Mouse (Mus musculus): ENCODE data around the gene Itih5.
A peak's percentile ranks its signal among the peaks of the same experiment; 100 is the strongest.

The Itih5 gene

DNA sequence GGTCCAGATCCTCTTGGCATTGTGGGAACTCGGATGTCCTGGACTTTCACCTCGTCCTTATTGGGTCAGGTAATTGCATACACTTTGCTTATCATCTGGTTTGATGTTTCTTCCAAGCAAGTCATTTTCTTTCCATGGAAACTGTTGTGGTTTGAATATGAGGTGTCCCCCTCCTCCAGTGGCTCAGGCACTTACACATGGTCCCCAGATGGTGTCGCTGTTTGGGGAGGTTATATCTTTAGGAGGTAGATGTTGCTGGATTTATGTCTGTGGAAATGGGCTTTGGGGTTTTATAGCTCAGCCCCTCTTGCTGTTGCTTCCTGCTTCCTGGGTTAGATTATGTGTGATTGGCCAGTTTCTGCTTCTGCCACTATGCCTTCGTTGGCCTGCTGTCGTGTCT, 103.6 kb downstream of the Itih5 start:
- no peak for ATAC-seq (ENCODE audit: insufficient number of reproducible peaks, low FRiP score, low TSS enrichment)

GRCm38 (mm10) chr2:10258312-10258711, 104.9 kb downstream of the Itih5 start:
- no peak for ATAC-seq (ENCODE audit: insufficient number of reproducible peaks, low FRiP score, low TSS enrichment)

DNA sequence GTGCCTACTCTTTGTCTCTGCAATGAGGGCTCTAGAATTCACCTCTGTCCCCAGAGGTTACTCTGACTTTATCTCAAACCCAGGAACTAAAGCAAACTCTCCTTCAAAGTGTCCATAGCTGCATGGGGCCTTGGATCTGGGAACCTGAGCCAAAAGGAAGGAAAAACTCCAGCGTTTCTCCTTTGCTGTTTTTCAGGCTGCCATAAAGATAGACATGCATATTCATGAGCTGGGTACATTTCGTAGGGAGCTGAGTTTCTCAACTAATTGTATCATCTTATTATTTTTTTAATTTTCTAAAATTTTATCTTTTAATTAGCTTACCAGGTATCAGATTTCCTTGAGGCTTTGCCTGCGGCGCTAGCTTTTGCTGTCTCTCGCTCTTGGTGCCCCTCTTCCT, 106.7 kb downstream of the Itih5 start:
- ATAC-seq (ENCODE audit: insufficient number of reproducible peaks, low FRiP score, low TSS enrichment), result no peak

DNA sequence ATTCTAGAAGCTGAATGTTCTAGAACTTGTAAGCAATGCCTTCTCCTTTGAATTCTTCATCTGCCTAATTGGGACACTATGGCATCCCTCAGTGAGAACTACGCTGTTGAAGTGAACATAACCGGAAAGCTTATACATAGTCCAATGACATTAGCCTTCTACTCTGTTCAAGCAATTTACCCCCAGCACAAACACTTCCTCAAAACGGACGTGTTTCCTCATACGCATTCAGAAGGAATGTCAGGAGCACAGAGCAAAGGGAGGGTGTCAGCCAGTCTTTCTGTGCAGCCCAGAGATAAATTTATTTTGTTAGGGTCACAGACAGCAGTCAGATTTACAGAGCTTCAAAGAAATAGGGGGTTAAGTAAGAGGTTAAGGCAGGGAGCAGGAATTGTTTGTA, 108.0 kb downstream of the Itih5 start:
- ATAC-seq (ENCODE audit: insufficient number of reproducible peaks, low FRiP score, low TSS enrichment), result no peak

GRCm38 (mm10) chr2:10262722-10263121, 109.4 kb downstream of the Itih5 start:
- ATAC-seq (ENCODE audit: insufficient number of reproducible peaks, low FRiP score, low TSS enrichment), result peak; percentile 27; the same call in 1 of the 2 replicates

DNA sequence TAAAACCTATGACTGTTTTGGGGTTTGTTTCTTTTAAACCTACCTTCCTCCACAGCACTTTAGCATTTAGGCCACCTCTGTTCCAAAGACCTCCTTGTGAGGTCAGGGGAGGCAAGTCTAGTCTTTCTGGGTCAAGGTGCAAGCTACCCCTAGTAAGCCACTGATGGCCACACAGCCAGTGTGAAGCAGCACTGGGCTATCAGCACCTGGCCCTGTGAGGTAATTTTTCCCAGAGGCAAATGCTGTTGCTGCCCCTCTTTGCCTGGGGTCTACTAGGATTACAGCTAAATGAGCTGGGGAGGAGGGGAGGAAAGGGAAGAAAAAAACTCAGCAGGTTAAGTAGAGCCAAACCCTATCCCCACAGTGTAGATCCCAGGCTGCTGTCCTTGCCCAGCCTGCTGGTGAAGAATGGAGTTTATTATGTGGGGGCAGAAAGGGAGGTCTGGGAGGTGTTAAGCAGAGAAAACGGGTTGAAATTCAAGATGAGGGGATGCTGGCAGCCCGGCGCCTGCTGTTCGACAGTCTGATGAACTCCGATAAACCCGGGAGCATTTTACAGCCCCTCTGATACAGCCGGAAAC, 110.6 kb downstream of the Itih5 start:
- no peak for ATAC-seq (ENCODE audit: insufficient number of reproducible peaks, low FRiP score, low TSS enrichment)

DNA sequence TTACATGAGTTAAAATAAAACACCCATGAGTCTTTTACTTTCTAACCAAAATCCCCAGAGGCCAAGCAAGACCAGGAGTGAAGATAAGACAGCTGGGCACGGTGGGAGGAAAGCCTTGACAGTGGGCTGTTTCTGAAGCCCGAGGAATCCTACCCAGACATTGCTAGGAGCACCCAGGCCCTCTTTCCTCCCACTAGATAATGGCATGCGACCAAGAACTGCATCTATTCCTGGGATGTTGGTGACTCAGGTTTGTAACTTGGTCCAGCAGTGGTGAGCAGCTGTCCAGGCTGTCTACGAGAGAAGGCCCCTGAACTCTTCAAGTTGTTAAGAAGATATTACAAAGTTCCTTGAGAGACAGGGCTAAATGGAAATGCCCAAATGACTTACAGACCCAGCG, 112.5 kb downstream of the Itih5 start:
- no peak for ATAC-seq (ENCODE audit: insufficient number of reproducible peaks, low FRiP score, low TSS enrichment)

GRCm38 (mm10) chr2:10272604-10273115, 119.3 kb downstream of the Itih5 start:
- ATAC-seq (ENCODE audit: insufficient number of reproducible peaks, low FRiP score, low TSS enrichment), result no peak

DNA sequence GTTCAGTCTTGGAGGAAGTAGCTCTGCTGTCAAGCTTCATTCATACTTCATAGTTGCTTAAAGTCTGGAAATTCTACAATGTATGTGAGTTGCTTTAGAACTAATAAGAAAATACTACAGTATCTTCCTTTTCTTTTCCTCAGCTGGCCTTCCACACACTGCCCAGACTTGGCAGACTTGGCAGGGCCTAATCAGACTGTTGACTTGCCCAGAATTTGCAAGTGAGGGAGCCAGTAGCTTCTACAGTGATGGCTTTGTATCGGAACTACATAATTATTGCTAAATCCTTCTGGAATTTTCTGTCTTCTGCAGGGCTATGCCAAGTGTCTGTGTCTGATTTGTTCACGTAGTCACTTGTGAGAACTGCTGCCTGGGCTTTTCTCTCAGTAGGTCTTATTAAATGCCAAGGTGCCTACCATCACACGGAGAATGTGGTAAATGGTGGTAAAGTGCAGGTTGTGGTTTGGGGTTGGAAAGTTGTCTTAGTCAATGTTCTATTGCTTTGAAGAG, 120.2 kb downstream of the Itih5 start:
- no peak for ATAC-seq (ENCODE audit: insufficient number of reproducible peaks, low FRiP score, low TSS enrichment)

DNA sequence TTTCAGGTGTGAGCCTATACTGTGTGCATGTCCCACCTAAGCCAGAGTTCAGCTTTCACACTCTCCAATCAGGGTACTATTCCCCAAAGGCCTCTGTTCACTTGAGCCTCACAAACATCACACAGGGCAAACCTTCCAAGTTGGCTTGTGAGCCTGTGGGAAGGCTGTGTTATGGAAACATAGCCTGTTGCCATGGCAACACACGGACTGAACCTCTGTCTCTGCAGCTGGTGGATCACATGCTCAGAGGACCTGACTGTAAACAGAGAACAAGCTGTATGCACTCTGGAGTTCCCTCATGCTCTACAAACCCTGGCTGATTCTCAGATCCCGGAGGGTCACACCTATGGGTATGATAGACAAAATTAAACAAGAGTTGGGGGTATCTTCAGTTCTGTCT, 122.8 kb downstream of the Itih5 start:
- no peak for ATAC-seq (ENCODE audit: insufficient number of reproducible peaks, low FRiP score, low TSS enrichment)

GRCm38 (mm10) chr2:10283686-10284085, 130.3 kb downstream of the Itih5 start:
- ATAC-seq (ENCODE audit: insufficient number of reproducible peaks, low FRiP score, low TSS enrichment), result no peak

GRCm38 (mm10) chr2:10284636-10285270, 131.4 kb downstream of the Itih5 start:
- ATAC-seq (ENCODE audit: insufficient number of reproducible peaks, low FRiP score, low TSS enrichment), result no peak

DNA sequence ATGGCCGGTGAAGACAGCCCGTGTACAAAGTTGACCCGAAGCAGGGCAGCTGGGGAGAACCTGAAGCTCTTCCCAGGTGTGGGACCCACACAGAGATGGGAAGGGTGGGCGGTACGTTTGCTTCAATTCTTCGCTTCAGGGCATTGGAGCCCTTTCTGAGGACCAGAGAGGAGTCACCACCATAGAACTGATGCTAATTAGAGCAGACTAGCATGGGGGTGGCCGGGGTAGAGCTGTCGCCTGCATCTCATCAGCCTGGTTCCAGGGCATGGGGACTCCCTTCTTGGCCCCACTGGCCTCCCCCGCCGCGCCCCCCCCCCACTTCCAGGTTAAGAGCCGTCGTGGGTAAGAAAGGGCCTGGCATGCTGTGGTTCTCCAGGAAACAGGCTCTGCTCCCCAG, 132.6 kb downstream of the Itih5 start:
- ATAC-seq (ENCODE audit: insufficient number of reproducible peaks, low FRiP score, low TSS enrichment), result no peak

DNA sequence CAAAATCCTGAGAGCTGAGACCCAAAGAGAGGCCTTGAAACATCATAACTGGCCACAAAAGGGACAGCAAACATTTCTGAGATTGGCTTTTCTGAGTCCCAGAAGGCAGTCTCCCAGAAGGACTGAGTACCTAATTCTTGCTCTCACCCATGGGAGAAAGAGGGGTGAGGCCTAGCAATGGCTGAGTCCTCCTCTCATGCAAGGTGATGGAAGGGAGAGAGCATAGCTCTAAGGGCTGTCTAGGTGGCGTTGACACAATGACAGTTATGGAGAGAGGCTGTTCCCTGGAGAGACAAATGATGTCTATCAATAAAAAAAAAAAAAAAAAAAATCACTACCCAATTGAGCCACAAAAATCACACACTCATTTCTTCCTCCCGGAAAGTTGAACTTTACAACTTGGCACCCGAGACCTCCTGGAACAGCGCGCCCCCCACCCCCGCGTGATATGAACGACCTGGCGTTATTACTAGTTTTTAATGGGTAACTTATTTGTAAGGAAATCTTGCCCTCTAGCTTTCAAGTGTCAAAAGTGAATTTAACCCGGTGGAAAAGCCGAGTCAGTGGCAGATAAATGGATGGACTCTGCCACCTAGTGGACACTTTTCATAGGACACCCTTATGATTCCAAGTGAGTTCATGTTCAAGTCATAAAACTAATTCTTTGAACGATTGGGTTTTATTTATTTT, 134.9 kb downstream of the Itih5 start:
- ATAC-seq (ENCODE audit: insufficient number of reproducible peaks, low FRiP score, low TSS enrichment), result peak; percentile 60

DNA sequence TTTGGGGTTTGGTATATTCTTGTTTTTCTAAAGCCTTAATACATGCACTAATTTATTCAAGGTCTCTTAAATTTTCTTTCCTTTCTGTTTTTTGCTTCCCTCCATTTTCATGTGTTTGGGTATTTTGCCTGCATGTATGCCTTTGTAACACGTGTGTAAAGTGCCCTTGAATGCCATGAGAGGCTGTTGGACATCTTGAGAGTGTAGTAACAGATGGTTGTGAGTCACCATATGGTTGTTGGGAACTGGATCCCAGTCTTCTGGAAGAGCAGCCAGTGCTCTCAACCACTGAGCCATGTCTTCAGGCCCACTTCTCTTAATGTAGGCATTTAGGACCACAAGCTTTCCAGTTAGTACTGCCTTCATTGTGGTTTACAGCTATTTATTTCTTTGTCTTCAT, 135.5 kb downstream of the Itih5 start:
- ATAC-seq (ENCODE audit: insufficient number of reproducible peaks, low FRiP score, low TSS enrichment), result no peak

GRCm38 (mm10) chr2:10290115-10290514, 136.7 kb downstream of the Itih5 start:
- ATAC-seq (ENCODE audit: insufficient number of reproducible peaks, low FRiP score, low TSS enrichment), result no peak

GRCm38 (mm10) chr2:10293556-10294206, 140.3 kb downstream of the Itih5 start:
- ATAC-seq (ENCODE audit: insufficient number of reproducible peaks, low FRiP score, low TSS enrichment), result no peak

GRCm38 (mm10) chr2:10295908-10296307, 142.5 kb downstream of the Itih5 start:
- ATAC-seq (ENCODE audit: insufficient number of reproducible peaks, low FRiP score, low TSS enrichment), result no peak

DNA sequence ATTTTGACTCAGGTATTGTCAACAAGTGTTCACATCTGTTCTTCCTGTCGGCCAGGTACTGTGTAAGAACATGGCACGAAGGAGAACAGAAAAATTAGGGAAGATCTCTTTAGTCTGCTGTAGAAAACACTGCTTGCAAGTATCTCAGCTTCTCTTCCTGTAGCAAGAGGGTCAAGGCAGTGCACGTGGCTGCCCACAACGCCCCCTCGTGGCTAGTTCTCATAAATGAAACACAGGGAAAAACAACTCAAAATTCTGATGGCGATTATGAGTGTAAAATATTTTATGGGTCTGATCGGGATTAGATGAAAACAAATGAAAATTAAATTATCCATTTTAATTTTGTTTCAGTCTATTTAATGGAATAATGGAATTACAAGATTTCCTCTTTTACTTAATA, 146.9 kb downstream of the Itih5 start:
- ATAC-seq (ENCODE audit: insufficient number of reproducible peaks, low FRiP score, low TSS enrichment), result no peak

DNA sequence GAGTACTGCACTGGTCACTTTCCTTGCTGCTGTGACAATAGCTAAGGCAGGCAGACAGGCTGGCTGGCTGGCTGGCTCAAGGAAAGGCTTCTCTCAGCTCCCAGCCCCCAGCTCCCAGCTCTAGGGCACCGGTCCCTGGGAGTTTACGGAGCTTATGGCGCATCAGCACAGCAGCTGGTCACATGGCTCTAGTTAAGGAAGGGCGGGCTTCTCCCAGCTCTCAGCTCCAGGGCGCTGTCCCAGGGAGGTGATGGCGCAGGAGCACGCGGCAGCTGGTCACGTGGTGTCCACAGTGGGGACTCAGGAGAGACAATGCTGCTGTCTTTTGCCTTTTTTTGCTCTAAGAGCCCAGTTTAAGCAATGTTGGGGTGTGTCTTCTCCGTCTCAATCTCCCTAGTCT, 147.4 kb downstream of the Itih5 start:
- no peak for ATAC-seq (ENCODE audit: insufficient number of reproducible peaks, low FRiP score, low TSS enrichment)

DNA sequence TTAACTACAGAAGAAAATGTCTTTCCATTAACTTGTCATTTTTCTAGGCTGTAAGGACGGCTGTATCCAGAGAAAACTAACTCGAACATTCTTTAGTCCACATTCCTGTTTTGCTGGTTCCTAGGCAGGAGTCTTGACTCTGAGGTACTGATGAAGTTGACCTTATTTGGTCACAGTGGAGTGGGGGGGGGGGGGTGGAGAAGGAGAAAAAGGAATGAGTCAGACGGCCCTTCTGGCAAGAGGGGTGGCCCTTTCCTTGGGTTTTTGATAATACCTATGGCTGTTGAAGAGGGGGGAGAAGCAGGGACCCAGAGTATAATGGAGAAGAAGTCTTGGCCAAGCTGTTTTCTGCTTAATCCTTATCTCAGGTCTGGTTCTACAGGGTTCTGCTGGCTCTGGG, 148.0 kb downstream of the Itih5 start:
- ATAC-seq (ENCODE audit: insufficient number of reproducible peaks, low FRiP score, low TSS enrichment), result no peak

Data from cerebellum, adult (tissue).